Mouse (Mus musculus) layer of hippocampus, adult 2 months (tissue): ENCODE data around the gene Hyal2. TPM values are rescaled to one million over a fixed set of nuclear protein-coding genes. Genes with fewer than 3 reads are reported as not detected.
"Not testable (repeated sequence)": the region's sequence is repeated elsewhere in the genome, so short reads cannot be mapped to it uniquely, and the experiment has no call there.

Experiments used
- DNase-seq, 2 experiments: peaks; one replicate each; pipeline ENCODE4 v3.0.0; 2022; ENCODE audit warnings: low spot score in 2 of 2
- H3K27ac ChIP-seq: fragments of 200-600 bp; 2 replicates; pipeline ENCODE4 v1.8.1; 2022
- H3K4me3 ChIP-seq: fragments of 200-600 bp; 2 replicates; pipeline ENCODE4 v1.8.1; 2022; ENCODE audit warnings: mild to moderate bottlenecking
- CTCF ChIP-seq: fragments of 200-600 bp; conservative IDR thresholded peaks from 2 replicates; pipeline ENCODE4 v1.8.1; 2022; ENCODE audit warnings: antibody characterized with exemption, mild to moderate bottlenecking, moderate library complexity
- total RNA-seq, 2 experiments: library from RNA; stranded (reverse); gene quantifications; 2 replicates each; pipeline ENCODE4 v1.2.3; 2021

Gene Hyal2
- total RNA-seq, 2 experiments from 2014 or later = 11.5 to 16.9 TPM

DNA sequence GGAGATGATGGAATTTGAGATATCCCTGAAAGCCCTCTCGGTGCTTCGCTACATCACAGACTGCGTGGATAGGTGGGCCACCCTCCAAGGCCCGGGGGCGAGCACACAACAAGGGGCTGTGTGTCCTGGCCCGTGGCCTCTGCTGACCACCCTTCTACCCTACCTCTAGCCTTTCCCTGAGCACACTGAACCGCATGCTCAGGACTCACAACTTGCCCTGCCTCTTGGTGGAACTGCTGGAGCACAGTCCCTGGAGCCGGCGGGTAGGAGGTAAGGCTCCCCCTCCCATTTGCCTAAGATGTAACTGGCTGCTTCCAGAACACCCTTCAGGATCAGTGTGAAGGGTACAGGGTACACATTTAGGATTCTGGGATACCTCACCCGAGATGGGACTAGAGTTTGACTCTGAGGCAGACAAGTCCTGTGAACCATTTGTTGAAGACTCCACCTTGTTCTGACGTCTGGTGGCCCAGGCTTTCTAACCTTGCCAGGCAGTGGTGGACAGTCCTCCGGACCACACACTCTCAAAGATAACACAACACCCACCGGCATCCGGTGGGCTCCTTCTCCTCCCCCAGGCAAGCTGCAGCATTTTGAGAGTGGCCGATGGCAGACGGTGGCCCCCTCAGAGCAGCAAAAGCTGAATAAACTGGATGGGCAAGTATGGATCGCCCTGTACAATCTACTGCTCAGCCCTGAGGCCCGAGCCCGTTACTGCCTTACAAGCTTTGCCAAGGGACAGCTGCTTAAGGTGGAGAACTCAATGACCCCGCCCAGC lies 18.3 kb upstream of the Hyal2 start:
- no peak for TF ChIP-seq CTCF
- Histone ChIP-seq H3K27ac (no peak overlapping the region), H3K4me3 (no peak overlapping the region)
- DNase-seq = no peak

DNA sequence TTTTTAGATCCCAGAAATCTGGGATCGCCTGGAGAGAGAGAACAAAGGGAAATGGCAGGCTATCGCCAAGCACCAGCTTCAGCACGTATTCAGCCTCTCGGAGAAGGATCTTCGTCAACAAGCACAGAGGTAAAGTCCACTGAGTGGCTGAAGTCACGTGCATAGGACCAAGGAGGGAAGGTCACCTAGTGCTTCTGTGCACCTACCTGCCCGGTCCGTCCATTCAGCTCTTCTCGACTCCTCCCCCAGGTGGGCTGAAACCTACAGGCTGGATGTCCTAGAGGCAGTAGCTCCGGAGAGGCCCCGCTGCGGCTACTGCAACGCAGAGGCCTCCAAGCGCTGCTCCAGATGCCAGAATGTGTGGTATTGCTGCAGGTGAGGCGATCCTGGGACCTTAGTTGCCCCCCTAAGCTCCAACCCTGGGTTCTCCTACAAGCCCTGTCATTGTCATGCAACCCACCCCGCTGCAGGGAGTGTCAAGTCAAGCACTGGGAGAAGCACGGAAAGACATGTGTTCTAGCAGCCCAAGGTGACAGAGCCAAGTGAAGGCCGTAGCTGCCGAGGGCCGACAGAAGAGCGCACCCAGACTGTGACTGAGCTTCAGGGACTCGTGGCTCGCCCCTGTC lies 17.1 kb upstream of the Hyal2 start:
- Histone ChIP-seq H3K27ac (no peak overlapping the region), H3K4me3 (no peak overlapping the region)
- DNase-seq = no peak
- TF ChIP-seq CTCF = no peak

DNA sequence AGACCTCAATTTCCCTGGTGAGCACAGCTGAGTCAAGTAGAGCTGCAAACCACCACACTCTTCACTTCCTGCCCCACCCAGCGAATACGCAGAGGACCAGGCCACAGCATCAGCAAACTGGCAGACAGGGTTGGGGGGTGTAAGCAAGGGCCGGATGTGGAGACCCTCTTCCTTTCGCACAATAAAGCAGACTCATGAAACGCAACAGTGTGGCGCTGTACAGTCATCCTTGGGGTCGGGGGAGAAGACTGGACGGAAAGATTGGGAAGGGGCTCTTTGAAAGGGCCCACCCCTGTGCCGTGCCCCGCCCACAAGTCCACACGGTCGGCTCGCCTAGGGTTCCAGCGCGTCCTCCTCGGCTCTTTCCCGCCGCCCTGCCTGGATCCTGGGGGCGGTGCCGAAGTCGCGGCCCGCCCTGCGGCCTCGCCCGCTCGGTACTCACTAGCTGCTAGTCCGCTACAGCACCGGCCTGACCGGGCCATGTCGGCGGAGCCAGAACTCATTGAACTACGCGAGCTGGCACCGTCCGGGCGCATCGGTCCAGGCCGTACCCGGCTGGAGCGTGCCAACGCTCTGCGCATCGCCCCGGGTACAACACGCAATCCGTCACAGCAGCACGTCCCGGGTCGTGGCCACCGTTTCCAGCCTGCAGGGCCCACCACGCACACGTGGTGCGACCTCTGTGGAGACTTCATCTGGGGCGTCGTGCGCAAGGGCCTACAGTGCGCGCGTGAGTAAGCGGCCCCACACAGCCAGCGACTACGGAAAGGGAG lies 16.4 kb upstream of the Hyal2 start, which contains the start of gene Rassf1:
Gene Rassf1 (plus strand): TSS at position 439 of the 773 bp plus-strand sequence.
- peak within 1 kb of the TSS; percentile 56 for H3K4me3 ChIP-seq
- no peak for DNase-seq
- TF ChIP-seq CTCF = no peak
- H3K27ac ChIP-seq = peak within 1 kb of the TSS; percentile 28; the same call in 1 of the 2 replicates

DNA sequence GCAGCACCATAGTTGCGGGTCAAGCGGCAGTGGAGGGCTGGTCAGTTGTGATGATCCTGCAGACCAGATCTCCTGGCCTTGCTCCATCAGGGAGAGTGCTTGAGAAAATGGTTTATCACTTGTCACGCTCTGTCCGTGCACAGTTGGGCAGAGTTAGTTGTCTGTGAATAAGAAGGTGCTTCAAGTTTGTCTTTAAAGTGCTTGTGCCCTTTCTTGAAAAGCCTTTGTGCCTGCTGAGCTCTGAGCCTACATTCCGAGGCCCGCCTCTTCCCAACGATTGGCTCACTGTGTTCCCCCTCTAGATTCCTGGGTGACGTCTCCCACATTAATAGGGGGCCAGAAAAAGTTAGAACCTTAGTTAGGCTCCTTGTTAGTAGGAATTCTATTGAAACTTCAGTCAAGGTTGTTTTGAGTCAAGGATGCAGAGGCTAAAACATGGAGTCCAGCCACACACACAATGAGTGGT lies 15.8 kb upstream of the Hyal2 start:
- H3K4me3 ChIP-seq = peak overlapping the region; percentile 56
- DNase-seq = no peak
- no peak overlapping the region for H3K27ac ChIP-seq
- TF ChIP-seq CTCF = no peak

DNA sequence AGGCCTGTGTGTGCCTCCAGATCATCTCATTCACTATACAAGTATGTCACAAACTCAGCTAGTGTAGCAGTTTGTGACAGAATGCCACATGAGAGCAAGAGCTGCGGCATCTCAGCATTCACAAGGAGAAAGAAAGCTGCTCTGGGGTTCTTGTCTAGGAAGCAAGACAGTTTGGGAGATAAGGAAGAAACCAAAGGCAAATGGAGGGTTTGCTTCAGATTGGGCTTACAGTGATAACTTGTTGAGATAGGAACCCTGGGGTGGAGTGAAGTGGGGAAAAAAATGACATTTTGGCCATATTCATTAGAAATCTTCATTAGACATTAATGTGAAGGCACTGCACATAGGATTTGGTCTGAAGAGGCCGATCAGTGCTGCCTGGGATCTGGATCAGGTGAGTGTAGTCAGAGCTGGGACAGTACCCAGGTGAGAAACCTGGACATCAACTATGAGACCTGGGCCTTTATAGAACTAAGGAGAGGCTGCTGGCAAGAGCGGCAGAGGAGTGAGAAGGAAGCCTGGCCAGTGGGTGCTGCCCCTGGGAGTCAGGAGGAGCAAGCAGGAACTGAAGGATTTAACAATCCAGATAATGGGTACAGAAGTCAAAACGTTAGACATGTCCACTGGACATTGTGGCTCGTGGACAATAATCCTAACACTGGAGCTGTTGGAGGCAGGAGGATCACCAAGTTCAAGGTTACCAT lies 14.9 kb upstream of the Hyal2 start:
- H3K27ac ChIP-seq = no peak overlapping the region
- DNase-seq = no peak
- no peak overlapping the region for H3K4me3 ChIP-seq
- no peak for TF ChIP-seq CTCF

DNA sequence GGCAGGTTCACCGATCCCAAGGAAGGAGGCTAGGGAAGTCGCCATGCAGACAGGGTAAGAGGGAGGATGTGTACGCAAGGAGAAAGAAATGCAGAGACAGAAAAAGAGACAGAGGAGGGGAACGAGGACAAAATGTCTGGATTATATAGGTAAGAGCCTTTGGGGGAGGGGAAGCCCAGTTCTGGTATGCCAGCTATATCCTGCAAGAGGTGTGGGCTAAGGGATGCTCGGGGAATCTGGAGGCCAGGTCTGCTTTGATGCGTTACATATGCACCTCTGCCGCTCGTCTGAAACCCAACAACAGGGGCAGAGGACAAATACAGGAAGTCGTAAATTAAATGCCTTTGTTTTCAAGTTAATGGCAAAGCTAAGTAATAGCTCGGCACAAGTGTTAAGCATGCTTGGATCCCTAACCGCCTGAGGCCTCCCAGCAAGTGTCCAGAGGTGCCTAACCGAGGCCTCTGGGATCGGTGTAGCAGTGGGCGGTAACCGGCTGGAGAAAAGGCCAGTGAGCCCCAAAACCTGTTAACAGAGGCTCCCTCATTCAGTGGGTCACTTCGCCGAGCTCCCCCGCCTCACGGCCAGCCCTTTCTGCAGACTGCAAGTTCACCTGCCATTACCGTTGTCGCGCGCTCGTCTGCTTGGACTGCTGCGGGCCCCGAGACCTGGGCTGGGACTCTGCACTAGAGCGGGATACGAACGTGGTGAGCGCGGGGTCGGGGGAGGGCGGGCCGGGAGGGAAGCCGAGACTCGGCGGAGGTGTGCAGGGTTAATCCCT lies 14.0 kb upstream of the Hyal2 start:
- DNase-seq = no peak
- Histone ChIP-seq H3K27ac (peak overlapping the region; percentile 97), H3K4me3 (peak overlapping the region; percentile 98)
- no peak for TF ChIP-seq CTCF

DNA sequence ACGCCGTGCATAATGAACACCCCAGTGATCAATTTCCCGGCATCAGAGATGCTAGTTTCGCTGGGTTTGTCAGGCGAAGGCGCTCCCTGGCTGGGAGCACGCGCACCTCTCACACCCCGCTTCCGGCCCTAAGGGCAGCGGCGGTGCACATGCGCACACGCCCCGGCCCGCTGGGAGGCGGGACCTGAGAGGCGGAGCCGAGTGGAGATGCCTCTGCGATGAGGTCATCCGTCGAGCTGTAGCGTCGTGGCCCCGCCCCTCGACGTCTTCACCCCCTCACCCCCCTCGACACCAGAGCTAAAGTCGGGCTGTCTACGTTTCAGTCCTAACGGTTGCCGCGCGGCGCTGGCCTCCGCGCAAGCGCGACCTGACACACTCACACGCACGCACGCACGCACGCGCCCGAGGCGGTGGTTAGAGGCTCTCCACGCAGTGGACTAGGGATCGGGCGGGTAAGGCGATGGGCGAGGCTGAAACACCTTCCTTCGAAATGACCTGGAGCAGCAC lies 13.4 kb upstream of the Hyal2 start:
- Histone ChIP-seq H3K4me3 (peak overlapping the region; percentile 98), H3K27ac (peak overlapping the region; percentile 97)
- DNase-seq = peak; percentile 90 to 94
- TF ChIP-seq CTCF = peak; percentile 48

DNA sequence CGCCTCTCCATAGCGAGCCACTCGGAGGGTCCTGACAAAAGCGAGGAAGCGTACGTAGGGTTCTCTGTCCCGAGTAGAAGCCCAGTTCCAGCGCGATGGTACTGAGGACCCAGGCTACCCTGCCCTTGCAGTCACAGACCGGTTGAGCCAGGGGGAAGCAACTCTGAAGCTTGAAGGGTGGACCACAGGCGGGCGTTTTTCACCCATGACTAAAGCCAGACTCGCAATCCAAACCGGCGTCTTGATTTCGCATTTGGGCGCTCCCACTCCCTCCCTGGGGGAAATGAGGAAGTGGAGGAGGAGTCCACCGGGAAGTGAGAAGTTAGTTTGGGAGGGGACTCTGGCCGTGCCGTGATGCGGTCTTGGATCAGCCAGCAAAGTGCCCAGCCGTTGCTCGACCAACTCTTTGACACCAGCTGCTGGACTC lies 12.7 kb upstream of the Hyal2 start:
- H3K4me3 ChIP-seq = peak overlapping the region; percentile 98
- TF ChIP-seq CTCF = no peak
- H3K27ac ChIP-seq = peak overlapping the region; percentile 97

DNA sequence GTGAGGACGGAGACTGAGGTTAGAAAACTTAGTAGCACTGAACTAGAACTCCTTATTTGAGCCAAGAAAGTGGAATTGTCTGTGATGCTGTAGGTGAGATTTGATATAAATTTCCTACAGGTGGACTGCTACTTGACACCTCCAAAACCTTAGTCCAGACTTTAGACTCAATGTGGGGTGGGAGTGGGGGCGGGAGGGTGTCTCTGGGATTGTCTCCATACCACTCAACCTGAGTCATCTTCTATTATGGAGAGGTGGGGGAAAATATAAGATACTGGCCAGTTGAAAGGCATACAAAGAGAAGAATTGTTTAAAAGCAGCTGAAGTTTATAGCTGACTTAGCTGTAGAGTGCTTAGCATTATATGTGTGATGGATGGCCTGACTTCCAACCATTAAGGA lies 12.0 kb upstream of the Hyal2 start:
- Histone ChIP-seq H3K4me3 (peak overlapping the region; percentile 98), H3K27ac (peak overlapping the region; percentile 97)
- no peak for TF ChIP-seq CTCF
- DNase-seq = no peak

More for the DNA sequence above, 12.7 kb upstream of the Hyal2 start:
- DNase-seq = no peak

DNA sequence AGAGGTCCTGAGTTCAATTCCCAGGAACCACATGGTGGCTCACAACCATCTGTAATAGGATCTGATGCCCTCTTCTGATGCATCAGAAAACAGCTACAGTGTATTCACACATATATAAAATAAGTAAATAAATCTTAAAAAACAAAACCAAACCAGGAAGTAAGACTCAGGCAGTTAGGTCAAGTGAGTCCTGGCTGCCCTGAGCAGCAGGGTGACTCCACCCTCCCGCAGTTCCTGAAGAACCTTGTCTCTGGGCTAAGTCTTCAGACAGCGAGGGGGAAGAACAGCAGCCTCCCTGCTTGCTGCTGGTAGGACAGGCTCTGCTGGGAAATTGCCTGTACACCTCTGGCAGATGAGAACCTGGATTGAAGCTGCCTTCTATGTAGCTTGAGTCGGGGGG lies 11.4 kb upstream of the Hyal2 start:
- H3K4me3 ChIP-seq = no peak overlapping the region
- TF ChIP-seq CTCF = no peak
- no peak for DNase-seq
- no peak overlapping the region for H3K27ac ChIP-seq

DNA sequence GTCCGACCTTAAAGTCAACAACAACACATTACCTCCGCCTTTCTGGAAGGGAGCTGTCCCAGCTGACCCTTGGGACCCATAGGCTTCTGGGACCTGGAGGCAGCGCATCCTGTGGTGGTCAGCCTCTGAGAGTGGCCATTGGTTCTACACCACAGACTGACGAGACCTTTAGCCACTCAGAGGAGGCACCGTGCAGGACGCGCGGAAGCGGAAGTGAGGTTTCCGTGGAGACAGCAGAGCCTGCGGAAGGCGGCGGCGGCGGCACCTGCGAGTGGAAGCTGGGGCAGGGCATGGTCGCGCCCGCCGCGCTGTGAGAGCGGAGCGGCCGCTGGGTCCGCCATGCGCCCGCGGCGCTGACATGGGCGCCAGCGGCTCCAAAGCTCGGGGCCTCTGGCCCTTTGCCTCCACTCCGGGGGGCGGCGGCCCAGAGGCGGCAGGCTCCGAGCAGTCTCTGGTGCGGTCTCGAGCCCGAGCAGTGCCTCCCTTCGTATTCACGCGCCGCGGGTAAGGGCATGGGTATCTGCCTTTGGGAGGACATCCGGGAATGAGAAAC lies 4.6 kb upstream of the Hyal2 start, which contains the start of gene Tusc2:
Gene Tusc2 (plus strand): TSS at position 227 of the 553 bp plus-strand sequence.
- Histone ChIP-seq H3K27ac (peak within 1 kb of the TSS; percentile 91), H3K4me3 (peak within 1 kb of the TSS; percentile 74)
- no peak for TF ChIP-seq CTCF
- peak; percentile 93 to 96 for DNase-seq

DNA sequence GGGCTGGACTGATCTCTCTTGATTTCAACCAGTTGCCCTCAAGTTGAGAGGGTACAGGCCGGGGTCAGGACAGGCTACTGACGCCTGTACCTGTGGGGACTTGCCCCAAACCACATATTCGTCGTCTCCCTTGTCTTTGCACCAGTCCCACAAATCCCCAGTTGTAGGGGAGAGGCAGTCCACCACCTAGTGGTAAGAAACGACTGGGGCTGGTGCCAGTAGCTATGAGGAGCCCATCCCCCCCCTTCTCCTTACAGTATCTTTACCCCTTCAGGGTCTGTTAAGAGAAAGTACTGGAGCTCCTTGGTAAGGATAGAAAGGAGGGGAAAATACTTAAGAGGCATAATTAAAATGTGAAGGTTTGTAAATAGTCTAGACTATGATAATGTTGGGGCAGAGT lies 2.2 kb upstream of the Hyal2 start:
- H3K27ac ChIP-seq = peak overlapping the region; percentile 83; the same call in 1 of the 2 replicates
- H3K4me3 ChIP-seq, DNase-seq: not testable (repeated sequence)
